Comparison of ENCODE assay signal across 13 mouse cellular contexts in genomic region chr5:4195086-4195485, GRCm38 (mm10). TPM values are rescaled to one million over a fixed set of nuclear protein-coding genes. Genes with fewer than 3 reads are reported as not detected.
DNase-seq lines count a peak whose midpoint lies in the region.
"Had no signal": no experiment of that assay in that cellular context is flagged by ENCODE, and none has a peak within 500 bp of the region (broad histone marks: within the 10 kb centered on the region; RNA-seq: fewer than 3 reads in every experiment).

No protein-coding gene starts in this region.

- DNase-seq in ovary, postnatal 36 days (ENCODE audit: low spot score): peak; percentile 13
- DNase-seq in ovary, postnatal 10 days (ENCODE audit: low spot score): no peak
- DNase-seq in adrenal gland, adult (ENCODE audit: inconsistent age in 2 of 2, low spot score in 1 of 2): peak; percentile 71 to 86
- peak; percentile 80 for DNase-seq in adrenal gland, postnatal 36 days
- no peak for DNase-seq in yolk sac, embryonic 10.5 days (ENCODE audit: low spot score)
- DNase-seq in spleen, adult 18-20 months: no peak
- DNase-seq in natural killer cell, adult 2 months (ENCODE audit: low spot score in 2 of 2): no peak
- DNase-seq: cerebellum, adult 18-20 months; gastrocnemius, postnatal 36 days; kidney, adult 2 months; layer of hippocampus, postnatal 36 days; lung, postnatal 4 days; midbrain, embryonic 14.5 days had no signal

RNA-seq across cellular contexts. Expression of gene Mterf1b, which starts 2.9 kb away (rescaled TPM):
- 1 to 10 TPM; 3.4 to 4.2 TPM for total RNA-seq in adrenal gland, postnatal 36 days (2021)

Comparison
In these comparisons a context has a peak if more than half of its experiments do, and no peak if none do; other contexts are left out.
1. DNase-seq: peak in ovary, postnatal 36 days (single experiment), adrenal gland, adult (2 of 2) and adrenal gland, postnatal 36 days (2 of 2); none in ovary, postnatal 10 days (single experiment), yolk sac, embryonic 10.5 days (single experiment), spleen, adult 18-20 months (0 of 2) and natural killer cell, adult 2 months (0 of 2).